Mouse (Mus musculus) heart, embryonic 13.5 days (tissue): ENCODE results near the gene Prss28. TPM values are rescaled to one million over a fixed set of nuclear protein-coding genes. Genes with fewer than 3 reads are reported as not detected.

Source experiments
- ATAC-seq: fragments of 200-750 bp; cut with Nextera tagmentation; 2 replicates; pipeline ENCODE4 v1.8.0; 2017; ENCODE audit warnings: moderate TSS enrichment; ENCODE audit not compliant: insufficient number of reproducible peaks, low FRiP score, low TSS enrichment; ENCODE audit errors: extremely low read depth
- H3K27ac ChIP-seq: fragments of 300-500 bp; sonication (generic); replicated peaks from 2 replicates; pipeline ENCODE4 v1.5.1; 2015; ENCODE audit warnings: moderate library complexity, mild to moderate bottlenecking, inconsistent platforms
- H3K27me3 ChIP-seq: fragments of 300-500 bp; sonication (generic); replicated peaks from 2 replicates; pipeline ENCODE4 v1.6.1; 2015; ENCODE audit warnings: mild to moderate bottlenecking, inconsistent platforms
- H3K36me3 ChIP-seq: fragments of 300-500 bp; sonication (generic); 2 replicates; pipeline ENCODE4 v1.6.1; 2015; ENCODE audit warnings: mild to moderate bottlenecking, inconsistent platforms
- H3K4me1 ChIP-seq: fragments of 300-500 bp; sonication (generic); 2 replicates; pipeline ENCODE4 v1.6.1; 2015; ENCODE audit warnings: inconsistent platforms
- H3K4me2 ChIP-seq: fragments of 300-500 bp; sonication (generic); 2 replicates; pipeline ENCODE4 v1.6.1; 2015; ENCODE audit warnings: inconsistent platforms, mild to moderate bottlenecking, moderate library complexity
- H3K4me3 ChIP-seq: fragments of 300-500 bp; sonication (generic); 2 replicates; pipeline ENCODE4 v1.5.1; 2015; ENCODE audit warnings: moderate library complexity, mild to moderate bottlenecking, inconsistent platforms
- H3K9ac ChIP-seq: fragments of 300-500 bp; sonication (generic); 2 replicates; pipeline ENCODE4 v1.6.1; 2015; ENCODE audit warnings: inconsistent platforms, mild to moderate bottlenecking, moderate library complexity
- H3K9me3 ChIP-seq: fragments of 300-500 bp; sonication (generic); 2 replicates; pipeline ENCODE4 v1.6.1; 2016; ENCODE audit warnings: inconsistent platforms
- WGBS: fragments of 180-500 bp; shearing (Covaris S2); methylation state at CpG from one replicate; pipeline ENCODE4 v1.1.7; 2015; ENCODE audit warnings: mixed read lengths; 5-methylcytosine and 5-hydroxymethylcytosine counted together
- polyA plus RNA-seq: library from polyadenylated mRNA; unstranded; fragments of >200 nt; fragmentation: Nextera tagmentation; extraction: Ambion mirVana; gene quantifications from 2 replicates; pipeline ENCODE4 v1.2.1, GENCODE M21; 2015

Gene Prss28
- polyA plus RNA-seq, 1 experiment from 2014 or later = not detected

DNA sequence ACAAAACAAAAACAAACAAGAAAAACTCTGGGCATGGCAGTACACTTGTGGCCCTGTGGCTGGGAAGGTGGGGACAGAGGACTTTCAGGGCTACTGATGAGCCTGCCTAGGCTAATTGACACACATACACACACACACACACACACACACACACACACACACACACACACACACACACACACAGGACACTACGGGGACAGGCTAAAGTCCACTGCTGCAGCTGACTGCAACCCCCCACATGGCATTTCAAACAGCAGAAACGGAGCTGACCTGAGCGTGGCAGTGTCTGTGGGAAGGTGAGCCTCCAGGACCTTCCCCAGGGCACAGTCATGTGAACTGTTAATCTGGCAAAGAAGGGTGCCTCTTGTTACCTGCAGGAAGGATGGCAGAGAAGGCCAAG is 33.0 kb downstream of the Prss28 start:
- Histone ChIP-seq H3K36me3 (no peaks in the 10 kb centered on the region), H3K9ac (no peak overlapping the region), H3K9me3 (no peaks in the 10 kb centered on the region), H3K27me3 (peaks cover 9% of the 10 kb centered on the region; the same call in 1 of the 2 replicates), H3K4me3 (no peak overlapping the region), H3K27ac (no peak overlapping the region), H3K4me2 (no peak overlapping the region), H3K4me1 (no peaks in the 10 kb centered on the region)
- 65% methylated on average over 3 of the region's 3 CpGs for WGBS
- no peak for ATAC-seq

DNA sequence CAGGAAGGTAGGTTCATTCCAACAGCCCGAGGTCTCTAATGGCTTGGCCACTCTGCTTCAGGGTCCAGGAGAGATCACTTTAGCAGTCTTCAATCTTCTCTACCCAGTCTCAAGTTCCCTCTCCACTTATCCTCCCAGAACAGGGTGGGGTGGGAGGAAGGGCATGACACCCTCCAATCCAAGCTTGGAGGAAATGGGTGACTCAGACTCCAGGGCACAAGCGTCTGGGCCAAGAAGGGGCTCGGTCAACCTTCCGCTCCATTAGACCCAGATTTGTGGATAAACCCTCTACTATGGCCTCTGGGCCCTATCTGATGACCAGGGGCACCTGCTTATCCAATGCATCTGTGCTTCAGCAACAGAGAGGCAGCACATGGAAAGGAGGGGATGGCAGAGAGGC is 37.0 kb downstream of the Prss28 start, which contains the start of gene Tpsab1:
Gene Tpsab1, minus strand, starts transcription at position 101 of the 400 bp plus-strand sequence.
- H3K36me3 ChIP-seq = no peaks in the 10 kb centered on the region
- peaks cover 11% of the 10 kb centered on the region; the same call in 1 of the 2 replicates for H3K27me3 ChIP-seq
- H3K4me1 ChIP-seq = no peaks in the 10 kb centered on the region
- no peak within 1 kb of the TSS for H3K4me3 ChIP-seq
- H3K4me2 ChIP-seq = no peak within 1 kb of the TSS
- 81% methylated on average over 4 of the region's 4 CpGs for WGBS
- no peak within 1 kb of the TSS for H3K9ac ChIP-seq
- no peak for ATAC-seq
- H3K9me3 ChIP-seq = no peaks in the 10 kb centered on the region
- H3K27ac ChIP-seq = no peak within 1 kb of the TSS

DNA sequence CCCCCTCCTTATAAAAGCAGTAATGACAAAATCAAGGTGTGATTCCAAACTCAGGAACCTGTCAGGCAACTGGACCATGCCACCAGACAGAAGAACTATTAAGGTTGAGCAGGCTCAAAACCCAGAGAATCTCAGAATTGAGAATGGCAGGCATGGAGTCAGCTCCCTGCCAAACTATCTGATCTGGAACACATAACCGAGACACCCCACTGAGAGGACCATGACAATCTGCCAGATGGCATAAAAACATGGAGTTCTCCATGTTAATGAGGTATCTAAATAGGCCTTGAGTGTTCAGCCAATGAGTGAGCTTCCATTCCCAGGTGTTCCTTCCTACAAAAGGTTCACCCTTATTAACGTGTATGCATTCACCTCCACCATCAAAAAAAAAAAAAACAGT is 52.8 kb downstream of the Prss28 start:
- no peak overlapping the region for H3K4me2 ChIP-seq
- no peaks in the 10 kb centered on the region for H3K9me3 ChIP-seq
- WGBS = 57% methylated on average over 2 of the region's 2 CpGs
- H3K27ac ChIP-seq = no peak overlapping the region
- no peaks in the 10 kb centered on the region for H3K36me3 ChIP-seq
- no peak for ATAC-seq
- peaks cover 16% of the 10 kb centered on the region for H3K27me3 ChIP-seq
- H3K4me3 ChIP-seq = no peak overlapping the region
- no peaks in the 10 kb centered on the region for H3K4me1 ChIP-seq
- no peak overlapping the region for H3K9ac ChIP-seq

Other genes starting within 250 kb of the Prss28 start
- 18.0 and 19.4 TPM in 2 replicates for gene Tmem204, start 225.1 kb upstream of the Prss28 start, polyA plus RNA-seq
- 25.1 and 29.0 TPM in 2 replicates for gene Telo2, start 192.7 kb upstream of the Prss28 start, polyA plus RNA-seq
- 0.11 and 0.15 TPM in 2 replicates for gene Ptx4, start 187.9 kb upstream of the Prss28 start, polyA plus RNA-seq
- gene Clcn7, start 175.3 kb upstream of the Prss28 start, polyA plus RNA-seq = 15.7 and 17.9 TPM in 2 replicates
- gene Ccdc154, start 146.2 kb upstream of the Prss28 start, polyA plus RNA-seq = not detected in 2 replicates
- 0.27 and 0.28 TPM in 2 replicates for gene Gm38655, start 133.2 kb upstream of the Prss28 start, polyA plus RNA-seq
- gene BC003965, start 124.1 kb upstream of the Prss28 start, polyA plus RNA-seq = 22.0 and 25.2 TPM in 2 replicates
- 4.3 and 4.5 TPM in 2 replicates for gene Unkl, start 120.2 kb upstream of the Prss28 start, polyA plus RNA-seq
- gene Gnptg, start 68.5 kb upstream of the Prss28 start, polyA plus RNA-seq = 27.9 and 28.2 TPM in 2 replicates
- gene Tsr3, start 68.5 kb upstream of the Prss28 start, polyA plus RNA-seq = 27.4 and 31.7 TPM in 2 replicates
- gene Baiap3, start 52.3 kb upstream of the Prss28 start, polyA plus RNA-seq = 0.57 and 0.69 TPM in 2 replicates
- gene Ube2i, start 34.0 kb upstream of the Prss28 start, polyA plus RNA-seq = 372 and 379 TPM in 2 replicates
- gene Prss34, start 10.3 kb upstream of the Prss28 start, polyA plus RNA-seq = 0.16 TPM in 1 of 2 replicates, not detected in the other
- gene Prss29, start 10.0 kb downstream of the Prss28 start, polyA plus RNA-seq = not detected in 2 replicates
- not detected in 2 replicates for gene Tpsab1, start 36.9 kb downstream of the Prss28 start, polyA plus RNA-seq
- not detected in 2 replicates for gene Tpsb2, start 57.7 kb downstream of the Prss28 start, polyA plus RNA-seq
- 0.78 TPM in 1 of 2 replicates, not detected in the other for gene Tpsg1, start 60.6 kb downstream of the Prss28 start, polyA plus RNA-seq
- gene Cacna1h, start 125.1 kb downstream of the Prss28 start, polyA plus RNA-seq = 6.5 and 8.1 TPM in 2 replicates
- gene Tekt4, start 146.0 kb downstream of the Prss28 start, polyA plus RNA-seq = 0.23 and 0.47 TPM in 2 replicates
- 0.28 and 0.33 TPM in 2 replicates for gene Sstr5, start 188.6 kb downstream of the Prss28 start, polyA plus RNA-seq